20 mouse cellular contexts compared by ENCODE assay signal in genomic region chr6:49094968-49095367, GRCm38 (mm10). TPM values are rescaled to one million over a fixed set of nuclear protein-coding genes. Genes with fewer than 3 reads are reported as not detected.
"Had no signal": no experiment of that assay in that cellular context is flagged by ENCODE, and none has a peak within 500 bp of the region (broad histone marks: within the 10 kb centered on the region; RNA-seq: fewer than 3 reads in every experiment).

No protein-coding gene starts in this region.

- H3K27ac ChIP-seq: kidney, postnatal 0 days; limb, embryonic 10.5 days; limb, embryonic 13.5 days; liver, embryonic 14.5 days; midbrain, embryonic 15.5 days; neural tube, embryonic 13.5 days; stomach, embryonic 15.5 days had no signal

- H3K4me1 ChIP-seq: limb, embryonic 10.5 days had no signal

- DNase-seq: kidney, postnatal 25 days; layer of hippocampus, adult 9-11 months; liver, postnatal 0 days; lung, embryonic 14.5 days; retina, postnatal 1 day; right cerebral cortex, postnatal 25 days; spleen, adult 18-20 months; thymus, postnatal 36 days had no signal

- H3K4me3 ChIP-seq: layer of hippocampus, adult 2 months; limb, embryonic 10.5 days; limb, embryonic 13.5 days; midbrain, embryonic 15.5 days; myocyte; neural tube, embryonic 13.5 days; stomach, embryonic 15.5 days had no signal

- H3K9ac ChIP-seq: limb, embryonic 13.5 days; liver, embryonic 14.5 days; liver, postnatal 0 days; lung, embryonic 14.5 days; midbrain, embryonic 15.5 days; neural tube, embryonic 13.5 days; stomach, embryonic 15.5 days had no signal

- H3K27me3 ChIP-seq: limb, embryonic 13.5 days; midbrain, embryonic 15.5 days; neural tube, embryonic 13.5 days; stomach, embryonic 15.5 days had no signal

RNA-seq across cellular contexts. Expression of gene Gpnmb, which starts 58.6 kb away (rescaled TPM):
- total RNA-seq: megakaryocyte-erythroid progenitor cell, adult 5-6 weeks; monocyte, adult 5-6 weeks; neutrophil, adult 5-6 weeks had no signal
